Mouse (Mus musculus) layer of hippocampus, adult 18-20 months (tissue): ENCODE measurements around the gene Bsg. TPM values are rescaled to one million over a fixed set of nuclear protein-coding genes. Genes with fewer than 3 reads are reported as not detected.

Source experiments
- DNase-seq, 2 experiments: peaks; one replicate each; pipeline ENCODE4 v3.0.0; 2022; ENCODE audit warnings: low spot score in 2 of 2
- total RNA-seq, 2 experiments: library from RNA; stranded (reverse); gene quantifications; 2 replicates each; pipeline ENCODE4 v1.2.3; 2021

Bsg gene
- total RNA-seq, 2 experiments from 2014 or later = 554 to 566 TPM

DNA sequence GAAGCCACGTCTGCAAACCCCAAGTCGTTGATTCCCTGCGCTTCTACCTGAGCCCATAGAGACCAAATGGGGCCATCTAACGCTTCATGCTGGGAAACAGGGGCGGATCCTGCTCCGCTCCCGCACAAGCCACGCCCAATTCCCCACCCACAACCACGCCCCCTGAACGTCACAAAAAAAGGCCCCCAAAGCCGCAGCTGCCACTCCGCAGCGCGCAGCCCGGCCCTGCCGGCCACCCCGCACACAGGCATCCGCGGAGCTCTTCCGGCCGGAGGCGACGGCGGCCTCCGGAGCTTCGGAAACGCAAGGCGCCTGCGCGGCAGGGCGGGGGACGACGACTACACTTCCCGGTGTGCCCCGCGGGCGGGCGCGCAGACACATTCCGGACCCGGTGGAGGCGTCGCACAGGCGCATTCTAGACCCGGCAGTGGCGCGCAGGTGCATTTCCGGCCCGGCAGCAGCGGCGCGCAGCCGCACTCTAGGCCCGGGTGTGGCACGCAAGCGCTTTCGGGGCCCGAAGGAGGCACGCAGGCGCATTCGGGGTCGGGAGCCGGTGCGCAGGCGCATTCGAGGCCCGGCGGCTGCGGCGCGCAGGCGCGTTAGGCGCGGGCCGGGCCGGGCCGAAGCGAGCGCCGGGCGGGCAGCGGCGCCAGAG, 22.6 kb upstream of the Bsg start, which contains the start of gene Cdc34:
Cdc34 (plus strand) TSS at position 605 of the 655 bp plus-strand sequence.
- DNase-seq = peak; percentile 100

DNA sequence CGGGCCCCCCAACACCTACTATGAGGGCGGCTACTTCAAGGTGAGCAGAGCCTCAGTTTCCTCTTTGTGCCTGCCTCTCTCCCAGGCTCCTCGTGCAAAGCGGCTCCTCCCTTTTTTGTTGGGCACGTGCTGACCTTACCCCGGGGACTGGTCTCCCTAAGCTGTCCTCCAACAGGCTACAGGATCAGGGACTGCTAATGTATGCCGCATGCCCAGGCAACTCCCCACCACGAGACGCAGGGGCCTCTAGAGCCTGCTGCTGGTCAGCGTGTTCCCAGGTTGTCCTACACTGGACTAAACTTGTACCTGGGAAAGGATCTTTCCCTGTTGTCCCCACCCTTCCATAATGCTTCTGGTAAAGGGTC, 21.8 kb upstream of the Bsg start:
- no peak for DNase-seq

DNA sequence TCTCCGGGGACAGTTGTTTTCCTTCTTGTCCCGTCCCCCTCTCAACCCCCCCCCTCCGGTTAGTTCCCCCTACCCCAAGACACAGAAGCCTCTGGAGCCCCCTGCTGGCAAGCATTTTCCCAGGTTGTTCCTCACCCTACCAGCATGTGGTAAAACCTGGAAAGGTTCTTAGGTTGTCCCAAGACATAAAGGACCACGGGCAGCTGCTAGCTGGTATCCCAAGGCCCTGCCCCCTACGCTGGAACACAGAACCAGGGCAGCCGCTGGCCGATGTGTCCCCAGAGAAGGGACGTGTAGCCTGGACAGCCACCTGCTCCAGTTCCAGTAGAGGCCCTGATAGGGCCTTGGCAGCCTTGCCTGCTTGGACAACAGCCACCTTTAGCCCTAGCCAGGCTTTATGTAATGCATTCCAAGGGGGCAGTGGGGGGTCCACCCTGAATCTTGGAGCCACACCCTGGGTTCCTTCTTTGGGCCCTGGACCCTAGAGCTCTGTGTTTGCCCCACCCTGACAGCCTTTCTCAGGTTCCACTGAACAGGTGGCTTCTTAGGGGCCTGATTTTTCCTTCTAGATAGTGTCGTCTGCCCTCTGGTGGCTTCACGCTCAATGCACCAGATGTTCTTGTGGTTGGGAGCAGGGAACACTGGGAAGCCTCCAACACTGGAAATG, 21.2 kb upstream of the Bsg start:
- no peak for DNase-seq

DNA sequence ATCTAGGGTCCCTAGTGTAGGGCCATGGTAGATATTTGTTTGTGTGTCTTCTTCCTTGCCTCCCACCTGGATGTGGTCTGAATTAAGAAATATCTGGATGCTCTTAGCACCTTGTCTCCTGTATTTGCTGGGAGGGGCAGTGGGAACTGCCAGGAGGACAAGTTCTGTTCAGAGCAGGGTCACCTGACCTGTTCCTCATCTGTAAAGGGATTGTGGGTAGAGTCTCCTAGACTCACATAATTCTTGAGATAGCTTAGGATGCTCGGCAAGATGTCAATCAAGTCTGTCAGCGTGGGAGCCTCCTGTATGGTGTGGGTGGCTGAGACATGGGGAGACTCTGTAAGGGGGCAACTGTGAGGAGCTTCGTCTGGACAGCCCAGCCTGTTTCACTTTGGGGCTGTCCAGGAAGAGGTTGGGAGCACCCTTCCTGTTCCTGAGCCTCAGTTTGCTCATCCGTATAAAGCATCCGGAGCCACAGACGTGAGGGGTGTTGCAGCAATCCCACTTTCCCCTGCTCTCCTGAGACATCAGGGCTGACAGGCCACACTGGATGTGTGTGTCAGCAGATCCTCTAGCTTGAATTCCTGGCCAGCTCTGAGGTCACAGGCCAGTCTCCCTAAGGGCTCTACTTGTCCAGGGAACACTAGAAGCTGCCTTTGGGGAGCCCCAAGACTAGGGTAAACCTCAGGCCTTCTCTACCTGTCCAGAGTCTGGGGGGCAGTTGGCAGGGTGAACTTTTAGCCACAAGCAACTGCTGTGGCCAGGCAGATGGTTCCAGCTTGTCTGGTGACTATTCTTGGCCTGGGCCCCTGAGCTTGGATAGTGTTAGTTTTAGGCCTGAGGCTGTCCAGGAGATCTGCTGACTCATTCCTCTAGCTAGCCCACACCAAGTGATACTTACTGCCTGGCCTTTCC, 20.3 kb upstream of the Bsg start:
- DNase-seq = no peak

DNA sequence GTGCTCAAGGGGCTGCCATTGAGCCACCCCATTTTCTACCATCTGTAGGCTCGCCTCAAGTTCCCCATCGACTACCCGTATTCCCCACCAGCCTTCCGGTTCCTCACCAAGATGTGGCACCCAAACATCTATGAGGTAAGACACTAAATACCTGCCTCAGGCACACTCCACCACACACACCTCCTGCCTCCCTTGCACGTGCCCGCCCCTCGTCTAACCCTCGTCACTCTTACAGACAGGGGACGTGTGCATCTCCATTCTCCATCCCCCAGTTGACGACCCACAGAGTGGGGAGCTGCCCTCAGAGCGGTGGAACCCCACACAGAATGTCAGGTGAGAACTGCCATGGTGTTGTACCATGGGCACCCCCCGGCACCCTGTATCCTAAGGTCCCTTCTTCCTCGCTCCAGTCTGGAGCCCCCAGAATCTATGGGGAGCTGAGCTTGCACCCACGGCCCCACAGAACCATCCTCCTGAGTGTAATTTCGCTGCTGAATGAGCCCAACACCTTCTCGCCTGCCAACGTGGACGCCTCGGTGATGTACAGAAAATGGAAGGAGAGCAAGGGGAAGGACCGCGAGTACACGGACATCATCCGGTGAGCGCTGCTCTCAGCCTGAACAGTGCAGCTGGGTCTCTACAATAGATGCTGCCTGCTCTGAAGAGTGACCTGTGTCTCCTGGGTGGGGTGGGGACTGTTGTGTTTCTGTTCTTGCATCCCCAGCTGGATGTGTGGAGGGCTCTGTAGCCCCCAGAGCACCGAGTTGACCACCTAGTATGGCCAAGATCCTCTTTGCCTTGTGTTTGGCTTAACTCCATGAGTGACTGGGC, 19.3 kb upstream of the Bsg start:
- no peak for DNase-seq

DNA sequence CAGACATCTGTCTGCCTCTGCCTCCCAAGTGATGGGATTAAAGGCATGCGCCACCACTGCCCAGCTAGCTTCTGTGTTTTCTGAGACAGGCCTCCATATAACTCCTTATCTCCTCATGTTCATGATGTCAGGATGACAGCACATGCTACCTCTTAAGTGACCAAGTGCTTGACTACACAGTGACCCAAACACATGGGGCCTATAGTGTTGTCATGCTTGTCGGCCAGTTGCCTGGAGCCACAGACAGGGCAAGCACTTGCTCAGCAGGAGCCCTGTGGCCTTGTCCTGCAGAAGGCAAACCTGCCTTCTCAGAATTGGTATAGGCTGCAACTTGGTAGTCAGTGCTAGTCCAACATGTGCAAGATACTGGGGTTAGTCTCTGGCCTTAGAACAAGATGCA, 18.1 kb upstream of the Bsg start:
- DNase-seq = no peak

DNA sequence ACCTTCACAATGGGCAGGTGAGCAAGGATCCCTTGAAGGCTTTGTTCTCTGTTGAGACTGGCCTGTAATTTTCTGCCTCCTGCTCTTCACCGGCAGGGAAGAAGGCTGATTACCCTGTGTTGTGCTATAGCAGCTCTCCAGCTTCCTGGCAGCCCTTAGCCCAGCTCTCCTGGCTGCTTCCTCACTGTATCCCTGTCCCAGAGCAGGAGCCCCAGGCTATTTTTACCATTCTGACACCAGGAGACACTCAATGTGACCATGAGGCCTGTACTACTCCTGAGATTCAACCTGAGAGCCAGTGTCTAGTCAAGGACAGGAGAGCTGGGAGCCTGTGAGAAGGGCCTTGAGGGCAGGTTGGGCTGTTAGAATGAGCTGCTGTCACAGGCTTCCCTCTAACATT, 17.6 kb upstream of the Bsg start:
- DNase-seq = no peak

DNA sequence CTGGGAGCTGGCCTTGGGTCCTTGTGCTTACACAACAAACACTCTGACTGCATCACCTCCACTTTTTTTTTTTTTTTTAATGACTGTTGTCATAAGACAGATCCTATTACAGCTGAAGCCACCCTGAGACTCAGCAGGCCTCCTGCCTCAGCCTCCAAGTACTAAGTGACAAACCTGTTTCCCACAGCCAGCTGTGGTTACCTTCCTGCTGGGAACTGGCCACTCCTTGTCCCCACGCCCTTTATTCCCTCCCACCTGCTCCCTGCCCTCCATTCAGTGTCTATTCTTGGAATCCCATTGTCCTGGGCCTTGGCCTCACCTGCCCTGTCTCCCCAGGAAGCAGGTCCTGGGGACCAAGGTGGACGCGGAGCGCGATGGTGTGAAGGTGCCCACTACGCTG, 16.8 kb upstream of the Bsg start:
- no peak for DNase-seq

DNA sequence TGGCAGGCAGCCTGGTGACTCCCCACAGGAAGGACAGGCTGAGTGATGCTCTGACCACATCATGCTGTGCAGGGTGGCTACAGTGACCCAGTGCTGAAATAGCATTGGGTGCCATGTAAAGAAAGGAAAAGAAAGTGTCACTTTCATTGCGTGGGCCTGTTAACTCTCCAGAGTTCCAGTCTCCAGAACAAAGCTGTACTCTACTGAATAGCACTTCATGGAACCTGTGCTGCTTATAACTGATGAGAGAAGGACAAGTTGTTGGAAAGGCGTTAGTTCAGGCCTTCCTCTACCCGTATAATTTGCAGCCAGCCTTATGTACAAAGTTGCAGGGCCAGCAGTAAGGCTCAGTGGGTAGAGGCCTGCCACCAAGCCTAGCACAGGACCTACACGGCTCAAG, 15.6 kb upstream of the Bsg start, which contains the start of gene Gzmm:
Gzmm (plus strand) TSS at position 301 of the 400 bp plus-strand sequence.
- DNase-seq = no peak

DNA sequence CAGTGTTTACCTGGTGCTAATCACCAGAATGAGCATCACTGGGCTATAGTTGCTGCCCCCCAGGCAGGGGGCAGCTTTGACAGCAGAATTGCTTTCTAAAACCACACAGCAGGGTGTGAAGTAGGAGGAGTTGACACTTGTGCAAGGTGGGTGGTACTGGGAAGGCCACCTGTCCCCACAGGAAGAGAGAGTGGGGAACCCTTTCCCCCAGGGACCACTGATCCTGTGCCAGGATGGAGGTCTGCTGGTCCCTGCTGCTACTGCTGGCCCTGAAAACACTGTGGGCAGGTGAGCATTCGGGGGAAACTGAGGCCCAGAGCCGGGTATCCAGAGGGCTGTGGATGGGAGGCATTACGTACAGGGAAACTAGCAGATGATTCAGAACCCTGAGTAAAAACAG, 15.1 kb upstream of the Bsg start:
- DNase-seq = no peak

DNA sequence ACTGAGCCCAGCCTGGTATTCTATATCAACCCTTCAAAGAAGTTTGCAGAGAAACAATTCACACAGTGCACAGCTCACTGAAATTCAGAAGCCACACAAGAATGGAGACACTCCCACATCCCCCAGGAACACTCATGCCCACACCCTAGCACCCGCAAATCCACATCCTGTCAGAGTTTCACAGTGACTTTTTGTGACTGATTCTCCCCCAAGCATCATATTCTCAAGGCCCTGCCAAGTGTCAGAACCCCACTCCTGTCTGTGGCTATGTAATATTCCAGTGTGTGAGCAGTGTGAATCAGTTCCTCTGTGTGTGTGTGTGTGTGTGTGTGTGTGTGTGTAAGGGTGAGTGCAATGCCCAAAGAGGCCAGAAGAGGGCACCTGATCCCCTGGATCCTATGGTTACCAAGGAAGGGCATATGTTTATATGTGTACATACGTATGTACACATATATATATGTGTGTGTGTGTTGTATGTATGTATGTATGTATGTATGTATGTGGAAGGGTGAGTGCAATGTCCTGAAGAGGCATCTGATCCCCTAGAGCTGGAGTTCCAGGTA, 12.2 kb upstream of the Bsg start:
- no peak for DNase-seq

DNA sequence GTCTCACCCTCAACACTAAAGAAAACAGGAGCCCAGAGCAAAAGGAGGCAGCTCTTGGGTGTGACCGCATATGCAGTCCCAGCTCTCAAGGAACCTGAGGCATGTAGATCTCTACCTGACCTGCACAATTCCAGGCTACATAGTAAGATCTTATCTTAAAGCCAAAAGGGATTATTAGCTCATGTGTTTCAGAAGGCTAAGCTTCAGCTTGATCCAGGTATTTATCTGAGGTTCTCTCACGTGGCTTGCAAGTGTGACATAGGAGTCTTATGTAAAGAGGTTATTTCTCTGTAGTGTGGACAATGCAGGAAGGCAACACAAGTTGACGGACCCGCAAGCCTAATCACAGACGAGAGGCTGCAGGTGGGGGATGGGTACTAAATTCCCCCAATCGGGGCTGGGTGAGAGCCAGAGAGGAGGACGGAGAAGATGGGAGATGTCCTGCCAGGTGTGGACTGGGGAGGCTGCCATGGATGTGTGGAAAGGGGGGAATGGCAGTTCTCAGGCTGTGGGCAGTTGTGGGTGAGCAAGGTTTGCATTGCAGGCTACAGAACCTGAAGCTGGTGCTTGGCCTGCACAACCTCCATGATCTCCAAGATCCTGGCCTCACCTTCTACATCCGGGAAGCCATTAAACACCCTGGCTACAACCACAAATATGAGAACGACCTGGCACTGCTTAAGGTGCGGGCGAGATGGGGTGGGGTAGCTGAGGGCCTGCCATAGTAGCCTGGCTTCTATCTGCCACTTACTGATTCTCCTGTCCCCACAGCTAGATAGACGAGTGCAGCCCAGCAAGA, 10.5 kb upstream of the Bsg start:
- no peak for DNase-seq

DNA sequence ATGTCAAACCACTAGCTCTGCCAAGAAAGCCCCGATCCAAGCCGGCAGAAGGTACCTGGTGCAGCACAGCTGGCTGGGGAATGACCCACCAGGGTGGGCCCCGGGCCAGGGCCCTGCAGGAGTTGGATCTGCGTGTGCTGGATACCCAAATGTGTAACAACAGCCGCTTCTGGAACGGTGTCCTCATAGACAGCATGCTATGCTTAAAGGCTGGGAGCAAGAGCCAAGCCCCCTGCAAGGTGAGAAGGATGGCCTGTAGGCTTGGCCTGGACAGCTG, 10.0 kb upstream of the Bsg start:
- DNase-seq = no peak

DNA sequence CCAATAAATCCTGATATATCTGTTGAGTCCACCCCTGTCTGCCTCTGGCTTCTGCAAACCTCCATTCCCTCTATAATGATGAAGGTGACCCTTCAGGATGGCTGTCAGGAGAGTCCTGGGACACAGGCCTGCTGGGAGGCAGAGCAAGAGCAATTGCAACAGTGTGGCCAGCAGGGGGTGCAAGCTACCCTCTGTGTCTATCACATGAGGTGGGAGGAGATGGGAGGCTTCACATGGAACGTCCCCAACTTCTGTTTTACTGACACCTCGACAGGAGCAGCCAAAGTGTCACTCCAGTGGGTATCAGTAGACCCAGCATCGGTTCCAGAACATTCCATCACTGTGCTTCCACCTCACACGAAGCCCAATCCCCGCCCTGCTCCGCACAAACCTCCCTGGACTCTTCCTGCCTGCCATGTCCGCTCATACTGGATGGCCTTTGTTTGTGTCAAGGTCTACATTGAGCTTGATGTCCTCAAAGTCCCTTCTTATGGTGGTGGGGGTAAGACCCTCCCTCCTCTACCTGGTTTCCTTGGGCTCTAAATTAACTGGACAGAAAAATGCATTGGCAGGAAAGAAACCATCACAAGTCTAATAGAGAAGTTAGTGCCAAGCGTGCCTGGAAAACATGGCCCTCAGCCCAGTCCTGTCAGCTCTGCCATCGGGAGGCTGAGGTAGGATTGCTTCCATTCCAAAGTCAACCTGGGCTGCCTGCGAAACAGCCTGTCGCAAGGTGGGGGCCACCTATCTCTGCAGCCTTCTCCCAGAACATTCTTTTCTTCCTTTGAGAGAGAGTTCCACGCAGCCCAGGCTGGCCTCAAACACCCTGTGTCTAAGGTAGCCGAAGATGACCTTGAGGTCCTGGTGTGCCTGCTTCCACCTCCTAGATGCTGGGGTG, 8.8 kb upstream of the Bsg start:
- DNase-seq = peak in 1 of 2 experiments; percentile 76

DNA sequence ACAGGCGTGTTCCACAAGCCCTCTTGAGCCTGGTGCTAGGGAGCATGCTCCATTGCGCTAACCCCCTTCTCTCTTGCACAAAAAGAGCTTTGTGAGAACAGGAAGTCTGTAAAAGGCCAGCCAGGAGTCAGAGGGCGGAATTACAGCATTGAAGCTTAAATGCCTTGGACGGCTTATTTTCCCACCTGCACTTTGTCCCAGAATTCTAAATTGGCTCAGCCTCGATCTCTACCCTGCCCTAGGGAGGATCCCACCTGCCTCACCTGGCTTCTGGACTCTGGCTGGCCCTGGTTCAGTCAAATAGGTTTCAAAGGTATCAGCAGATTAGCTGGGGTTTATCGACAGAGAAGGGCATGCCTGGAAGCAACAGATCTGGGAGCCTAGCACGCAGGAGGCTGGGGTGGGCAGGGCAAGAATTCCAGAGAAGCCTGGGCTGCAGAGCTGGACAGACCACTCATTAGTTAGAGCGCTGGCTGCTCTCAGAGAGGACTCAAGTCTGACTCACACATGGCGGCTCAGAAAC, 8.1 kb upstream of the Bsg start:
- no peak for DNase-seq

DNA sequence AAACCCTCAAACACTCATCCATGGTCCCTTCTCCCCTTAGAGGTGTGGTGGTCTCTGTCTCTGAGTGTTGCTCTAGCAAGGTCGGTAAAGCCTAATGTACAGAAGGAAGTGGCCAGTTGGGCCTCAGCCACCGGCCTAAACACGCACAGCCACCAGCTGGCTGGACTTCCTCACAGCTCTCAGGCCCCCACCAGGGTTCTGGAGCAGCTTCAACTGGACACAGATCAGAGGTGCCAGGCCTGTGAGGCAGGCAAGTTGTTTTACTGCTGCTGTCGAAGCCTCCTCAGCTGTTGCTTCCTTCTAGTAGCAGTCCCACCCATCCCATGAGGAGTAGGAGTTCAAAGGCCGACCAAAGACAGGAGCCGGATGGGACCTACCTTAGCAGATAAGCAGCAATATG, 6.4 kb upstream of the Bsg start:
- DNase-seq = no peak

DNA sequence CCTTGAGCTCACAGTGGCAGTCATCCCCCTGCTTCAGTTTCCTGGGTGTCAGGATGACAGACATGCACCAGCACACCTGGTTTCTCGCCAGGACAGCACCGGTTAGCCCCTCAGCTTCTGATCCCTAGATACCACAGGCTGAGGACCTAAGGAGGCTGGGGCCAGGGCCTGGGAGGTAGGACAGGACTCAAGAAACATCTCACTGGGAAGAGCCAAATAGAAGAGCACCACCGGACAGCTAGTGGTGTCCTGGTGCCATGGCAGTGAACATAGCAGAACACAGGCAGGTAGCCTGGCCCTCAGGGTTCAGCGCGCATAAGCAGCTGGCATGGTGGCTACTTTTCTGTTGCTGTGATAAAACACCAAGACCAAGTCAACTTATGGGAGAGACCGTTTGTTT, 5.8 kb upstream of the Bsg start:
- DNase-seq = no peak

DNA sequence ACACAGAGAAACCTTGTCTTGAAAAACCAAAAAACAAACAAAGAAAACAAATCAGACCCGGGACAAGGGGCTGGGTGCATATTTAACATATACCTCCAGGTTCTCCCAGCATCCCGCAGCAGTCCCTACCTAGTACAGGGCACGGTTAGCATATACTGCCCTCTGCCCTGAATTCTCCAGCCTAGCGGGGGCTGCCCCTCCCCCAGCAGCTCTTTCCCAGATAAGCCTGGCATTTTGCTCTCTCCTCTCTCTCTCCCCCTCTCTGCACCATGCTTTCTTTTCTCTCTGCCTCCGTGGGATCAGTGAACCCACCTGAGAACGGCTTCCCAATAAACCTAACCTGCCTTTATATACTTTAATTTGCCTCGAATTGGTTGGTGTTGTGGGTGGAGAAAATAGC, 3.6 kb upstream of the Bsg start:
- no peak for DNase-seq
